Mouse (Mus musculus) megakaryocyte, embryonic 14.5 days (primary cell): ENCODE data around the gene Ypel3. TPM values are rescaled to one million over a fixed set of nuclear protein-coding genes. Genes with fewer than 3 reads are reported as not detected.

Experiments
- H3K27me3 ChIP-seq: replicated peaks from 2 replicates; pipeline ENCODE3; 2012; ENCODE audit warnings: inconsistent platforms
- H3K36me3 ChIP-seq: replicated peaks from 2 replicates; pipeline ENCODE3; 2012; ENCODE audit warnings: low read length, inconsistent platforms, mixed read lengths
- H3K4me1 ChIP-seq: 2 replicates; pipeline ENCODE4 v1.6.1; 2012; ENCODE audit warnings: inconsistent platforms
- H3K4me3 ChIP-seq: replicated peaks from 2 replicates; pipeline ENCODE3; 2012; ENCODE audit warnings: moderate library complexity, mild to moderate bottlenecking, inconsistent platforms
- H3K9me3 ChIP-seq: 2 replicates; pipeline ENCODE4 v1.6.1; 2012; ENCODE audit warnings: inconsistent platforms
- FLI1 ChIP-seq: IDR thresholded peaks from 2 replicates; pipeline ENCODE4 v1.6.1; 2012; ENCODE audit warnings: low read length, inconsistent platforms, mixed read lengths
- GATA1 ChIP-seq: IDR thresholded peaks from 3 replicates; pipeline ENCODE4 v1.6.1; 2012; ENCODE audit warnings: mixed read lengths, low read length, inconsistent platforms, borderline replicate concordance
- polyA plus RNA-seq: library from polyadenylated mRNA; stranded (reverse); fragments of >175 nt; gene quantifications from 2 replicates; pipeline ENCODE4 v1.2.3, GENCODE M21; 2012; ENCODE audit warnings: low replicate concordance; ENCODE audit not compliant: insufficient read depth

Ypel3 gene
- polyA plus RNA-seq, 1 experiment = 284 TPM

- no peaks in the 10 kb centered on the region for H3K27me3 ChIP-seq
- peaks cover 74% of the 10 kb centered on the region for H3K36me3 ChIP-seq
- no peak for TF ChIP-seq GATA1
- no peak for TF ChIP-seq FLI1
- H3K4me1 ChIP-seq = peaks cover 80% of the 10 kb centered on the region
- peak overlapping the region; percentile 97 for H3K4me3 ChIP-seq
- H3K9me3 ChIP-seq = no peaks in the 10 kb centered on the region
Observed at GRCm38 (mm10) chr7:126792721-126793443, 16.1 kb downstream of the Ypel3 start.

GRCm38 (mm10) chr7:126793456-126794270 is 16.9 kb downstream of the Ypel3 start:
- Histone ChIP-seq H3K4me3 (peak overlapping the region; percentile 56), H3K36me3 (peaks cover 71% of the 10 kb centered on the region), H3K4me1 (peaks cover 77% of the 10 kb centered on the region), H3K27me3 (no peaks in the 10 kb centered on the region), H3K9me3 (no peaks in the 10 kb centered on the region)
- TF ChIP-seq GATA1 (no peak), FLI1 (no peak)

GRCm38 (mm10) chr7:126794271-126794605 is 17.5 kb downstream of the Ypel3 start:
- Histone ChIP-seq H3K4me1 (peaks cover 71% of the 10 kb centered on the region), H3K9me3 (no peaks in the 10 kb centered on the region), H3K27me3 (no peaks in the 10 kb centered on the region), H3K4me3 (peak overlapping the region; percentile 18), H3K36me3 (peaks cover 65% of the 10 kb centered on the region)
- TF ChIP-seq GATA1 = no peak
- TF ChIP-seq FLI1 = no peak

GRCm38 (mm10) chr7:126795387-126796317 is 18.9 kb downstream of the Ypel3 start:
- peak overlapping the region; percentile 96 for H3K4me3 ChIP-seq
- no peaks in the 10 kb centered on the region for H3K27me3 ChIP-seq
- H3K36me3 ChIP-seq = peaks cover 59% of the 10 kb centered on the region
- H3K4me1 ChIP-seq = peaks cover 72% of the 10 kb centered on the region
- TF ChIP-seq GATA1 (no peak), FLI1 (no peak)
- H3K9me3 ChIP-seq = no peaks in the 10 kb centered on the region

GRCm38 (mm10) chr7:126796350-126796932 is 19.7 kb downstream of the Ypel3 start:
- Histone ChIP-seq H3K36me3 (peaks cover 57% of the 10 kb centered on the region), H3K4me3 (peak overlapping the region; percentile 96), H3K4me1 (peaks cover 75% of the 10 kb centered on the region), H3K27me3 (no peaks in the 10 kb centered on the region), H3K9me3 (no peaks in the 10 kb centered on the region)
- no peak for TF ChIP-seq GATA1
- no peak for TF ChIP-seq FLI1

- H3K9me3 ChIP-seq = no peaks in the 10 kb centered on the region
- no peaks in the 10 kb centered on the region for H3K27me3 ChIP-seq
- TF ChIP-seq FLI1 (no peak), GATA1 (no peak)
- H3K36me3 ChIP-seq = peaks cover 62% of the 10 kb centered on the region
- peaks cover 84% of the 10 kb centered on the region for H3K4me1 ChIP-seq
- peak within 1 kb of the TSS; percentile 96 for H3K4me3 ChIP-seq
Observed at GRCm38 (mm10) chr7:126797411-126798126, 20.8 kb downstream of the Ypel3 start, which contains the start of gene Fam57b. Gene Fam57b, plus strand, starts transcription at chr7:126797668.

- TF ChIP-seq FLI1 (no peak), GATA1 (no peak)
- no peaks in the 10 kb centered on the region for H3K27me3 ChIP-seq
- peak overlapping the region; percentile 96 for H3K4me3 ChIP-seq
- H3K36me3 ChIP-seq = peaks cover 62% of the 10 kb centered on the region
- H3K9me3 ChIP-seq = no peaks in the 10 kb centered on the region
- H3K4me1 ChIP-seq = peaks cover 84% of the 10 kb centered on the region
Observed at GRCm38 (mm10) chr7:126798127-126799049, 21.6 kb downstream of the Ypel3 start.

- peaks cover 55% of the 10 kb centered on the region for H3K36me3 ChIP-seq
- H3K27me3 ChIP-seq = no peaks in the 10 kb centered on the region
- H3K9me3 ChIP-seq = no peaks in the 10 kb centered on the region
- TF ChIP-seq FLI1 = no peak
- TF ChIP-seq GATA1 = 0 out of 3 replicates have a peak, but pooled peaks have one; percentile 51
- H3K4me1 ChIP-seq = peaks cover 84% of the 10 kb centered on the region
- H3K4me3 ChIP-seq = peak overlapping the region; percentile 96
Observed at GRCm38 (mm10) chr7:126799050-126799467, 22.3 kb downstream of the Ypel3 start.
